Comparison of ENCODE assay signal across 14 mouse cellular contexts in the genomic region with DNA sequence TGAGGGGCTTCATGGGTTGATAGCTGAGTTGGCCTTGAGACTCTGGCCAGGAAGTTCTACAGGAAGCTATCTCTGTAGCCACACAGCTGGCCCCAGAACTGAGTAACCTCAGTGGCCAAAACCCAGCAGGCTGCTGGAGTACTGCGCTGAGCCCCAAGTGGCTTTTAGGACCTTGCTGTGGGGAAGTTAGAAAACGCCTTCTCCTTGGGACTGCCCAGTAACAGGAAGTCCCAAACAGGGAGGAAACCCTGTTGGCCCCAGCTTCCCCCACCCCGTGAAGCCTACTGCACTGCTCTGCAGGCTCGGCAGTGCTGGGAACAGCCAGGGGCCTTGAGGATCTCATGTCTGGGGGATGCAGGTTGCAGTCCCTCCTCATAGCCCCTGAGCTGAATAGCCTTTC. TPM values are rescaled to one million over a fixed set of nuclear protein-coding genes. Genes with fewer than 3 reads are reported as not detected.
DNase-seq lines count a peak whose midpoint lies in the region; ATAC-seq lines count a peak whose summit lies in the region.
"Had no signal": no experiment of that assay in that cellular context is flagged by ENCODE, and none has a peak within 500 bp of the region (broad histone marks: within the 10 kb centered on the region; RNA-seq: fewer than 3 reads in every experiment).

No protein-coding gene starts in this region.

- H3K9me3 ChIP-seq in heart, embryonic 10.5 days, result no peaks in the 10 kb centered on the region
- no peaks in the 10 kb centered on the region for H3K9me3 ChIP-seq in liver, embryonic 11.5 days (ENCODE audit: control insufficient read depth, low read length)
- H3K9me3 ChIP-seq: heart, embryonic 13.5 days; kidney, embryonic 15.5 days; limb, embryonic 13.5 days; neural tube, embryonic 12.5 days; stomach, embryonic 15.5 days had no signal

- H3K27ac ChIP-seq in heart, embryonic 10.5 days, result no peak overlapping the region
- H3K27ac ChIP-seq in liver, embryonic 11.5 days (ENCODE audit: low read depth, low read length), result peak overlapping the region; percentile 38; the same call in 1 of the 2 replicates
- H3K27ac ChIP-seq: heart, embryonic 13.5 days; kidney, embryonic 15.5 days; limb, embryonic 13.5 days; neural tube, embryonic 12.5 days; stomach, embryonic 15.5 days had no signal

- peak; percentile 98 for DNase-seq in heart, adult 11 months
- DNase-seq in heart, embryonic 10.5 days (ENCODE audit: low spot score), result no peak
- DNase-seq in brain, adult 2 months (ENCODE audit: low read depth, low spot score), result peak; percentile 37
- no peak for DNase-seq in liver, embryonic 11.5 days (ENCODE audit: low spot score)
- DNase-seq in naive thymus-derived CD4-positive, alpha-beta T cell, adult 2 months (ENCODE audit: low read depth), result peak; percentile 47
- DNase-seq in gastrocnemius, postnatal 10 days, result no peak
- no peak for DNase-seq in c-Kit-positive CD71-positive TER-119-positive erythroid progenitor cells, embryonic 14.5 days (ENCODE audit: low spot score)
- DNase-seq in frontal cortex, postnatal 36 days (ENCODE audit: low spot score in 2 of 2), result no peak
- DNase-seq: cerebellum, postnatal 10 days had no signal

- no peak overlapping the region for H3K4me3 ChIP-seq in heart, embryonic 10.5 days
- H3K4me3 ChIP-seq in liver, embryonic 11.5 days (ENCODE audit: low read depth, low read length), result no peak overlapping the region
- H3K4me3 ChIP-seq: heart, embryonic 13.5 days; kidney, embryonic 15.5 days; limb, embryonic 13.5 days; neural tube, embryonic 12.5 days; stomach, embryonic 15.5 days had no signal

- peak overlapping the region; percentile 33 for H3K4me2 ChIP-seq in liver, embryonic 11.5 days
- H3K4me2 ChIP-seq: heart, embryonic 13.5 days; kidney, embryonic 15.5 days; limb, embryonic 13.5 days; neural tube, embryonic 12.5 days; stomach, embryonic 15.5 days had no signal

- H3K27me3 ChIP-seq in heart, embryonic 10.5 days (ENCODE audit: insufficient read depth, poor library complexity, severe bottlenecking), result 0 out of 2 replicates have a peak, but pooled peaks cover 3% of the 10 kb centered on the region
- H3K27me3 ChIP-seq in liver, embryonic 11.5 days (replicated peaks; ENCODE audit: control insufficient read depth, insufficient read depth, low read length), result no peaks in the 10 kb centered on the region
- H3K27me3 ChIP-seq: heart, embryonic 13.5 days; kidney, embryonic 15.5 days; limb, embryonic 13.5 days; neural tube, embryonic 12.5 days; stomach, embryonic 15.5 days had no signal

- no peak overlapping the region for H3K9ac ChIP-seq in liver, embryonic 11.5 days (ENCODE audit: low read depth, low read length)
- H3K9ac ChIP-seq: heart, embryonic 13.5 days; kidney, embryonic 15.5 days; limb, embryonic 13.5 days; neural tube, embryonic 12.5 days; stomach, embryonic 15.5 days had no signal

- WGBS in heart, embryonic 10.5 days, result 58% methylated on average over 4 of the region's 4 CpGs
- WGBS in liver, embryonic 11.5 days, result 39% methylated on average over 4 of the region's 4 CpGs

- H3K36me3 ChIP-seq in heart, embryonic 10.5 days, result no peaks in the 10 kb centered on the region
- no peaks in the 10 kb centered on the region; the same call in 1 of the 2 replicates for H3K36me3 ChIP-seq in liver, embryonic 11.5 days (ENCODE audit: control insufficient read depth, insufficient read depth, low read length)
- H3K36me3 ChIP-seq: heart, embryonic 13.5 days; kidney, embryonic 15.5 days; limb, embryonic 13.5 days; neural tube, embryonic 12.5 days; stomach, embryonic 15.5 days had no signal

- H3K4me1 ChIP-seq in heart, embryonic 10.5 days, result peaks cover 4% of the 10 kb centered on the region; the same call in 1 of the 2 replicates
- peaks cover 6% of the 10 kb centered on the region; the same call in 1 of the 2 replicates for H3K4me1 ChIP-seq in liver, embryonic 11.5 days (replicated peaks; ENCODE audit: control insufficient read depth, insufficient read depth, low read length)
- H3K4me1 ChIP-seq: limb, embryonic 13.5 days; neural tube, embryonic 12.5 days; stomach, embryonic 15.5 days had no signal

- 0 out of 2 replicates have a peak, but pooled peaks have one; percentile 43 for ATAC-seq in liver, embryonic 11.5 days (replicated peaks; ENCODE audit: low FRiP score)

RNA-seq across cellular contexts. Expression of a gene that starts 17.5 kb away (rescaled TPM):
- 3.6 and 6.0 TPM in 2 replicates for polyA plus RNA-seq in heart, embryonic 10.5 days (2016; fragmentation: Nextera tagmentation; extraction: Ambion mirVana)
- polyA plus RNA-seq in liver, embryonic 11.5 days (2014; fragmentation: Nextera tagmentation; extraction: Ambion mirVana), result 5.2 and 8.4 TPM in 2 replicates
- total RNA-seq in gastrocnemius, postnatal 10 days (2021), result 1 to 10 TPM; 3.3 to 6.2 TPM

RNA-seq across cellular contexts. Expression of a gene that starts 29.3 kb away (rescaled TPM):
- polyA plus RNA-seq in heart, embryonic 10.5 days (2016; fragmentation: Nextera tagmentation; extraction: Ambion mirVana), result 9.9 and 14.6 TPM in 2 replicates
- polyA plus RNA-seq in liver, embryonic 11.5 days (2014; fragmentation: Nextera tagmentation; extraction: Ambion mirVana), result 12.3 and 12.8 TPM in 2 replicates
- total RNA-seq in gastrocnemius, postnatal 10 days (2021), result 1 to 10 TPM; 3.3 to 6.0 TPM

RNA-seq across cellular contexts. Expression of a gene that starts 30.4 kb away (rescaled TPM):
- polyA plus RNA-seq in heart, embryonic 10.5 days (2016; fragmentation: Nextera tagmentation; extraction: Ambion mirVana), result 177 and 187 TPM in 2 replicates
- polyA plus RNA-seq in liver, embryonic 11.5 days (2014; fragmentation: Nextera tagmentation; extraction: Ambion mirVana), result 170 and 186 TPM in 2 replicates
- total RNA-seq in gastrocnemius, postnatal 10 days (2021), result 100 to 1,000 TPM in 1 of 2 experiments, 10 to 100 TPM in 1; 92.4 to 125 TPM

Comparison
In these comparisons a context has a peak if more than half of its experiments do, and no peak if none do; other contexts are left out.
1. DNase-seq: peak in heart, adult 11 months (single experiment), brain, adult 2 months (single experiment) and naive thymus-derived CD4-positive, alpha-beta T cell, adult 2 months (single experiment); none in heart, embryonic 10.5 days (single experiment), liver, embryonic 11.5 days (single experiment), gastrocnemius, postnatal 10 days (single experiment), c-Kit-positive CD71-positive TER-119-positive erythroid progenitor cells, embryonic 14.5 days (single experiment) and frontal cortex, postnatal 36 days (0 of 2).